Mouse (Mus musculus): ENCODE data around the gene Six3. TPM values are rescaled to one million over a fixed set of nuclear protein-coding genes. Genes with fewer than 3 reads are reported as not detected.

The Six3 gene
- not detected for total RNA-seq (2021)

GRCm38 (mm10) chr17:85613266-85613860 lies at the start of gene Six3:
Gene Six3 (plus strand): TSS chr17:85613608.
- DNase-seq, result no peak

GRCm38 (mm10) chr17:85564107-85564506 lies 49.3 kb upstream of the Six3 start:
- no peak for DNase-seq

GRCm38 (mm10) chr17:85574023-85574422 lies 39.4 kb upstream of the Six3 start:
- no peak for DNase-seq

GRCm38 (mm10) chr17:85578290-85578689 lies 35.1 kb upstream of the Six3 start:
- no peak for DNase-seq

- no peak for DNase-seq
Observed at GRCm38 (mm10) chr17:85579350-85579749, 34.1 kb upstream of the Six3 start.

- DNase-seq, result peak; percentile 23
Observed at GRCm38 (mm10) chr17:85580221-85580620, 33.2 kb upstream of the Six3 start.

- no peak for DNase-seq
Observed at GRCm38 (mm10) chr17:85584170-85584569, 29.2 kb upstream of the Six3 start.

GRCm38 (mm10) chr17:85584573-85584972 lies 28.8 kb upstream of the Six3 start:
- DNase-seq, result no peak

GRCm38 (mm10) chr17:85585779-85586178 lies 27.6 kb upstream of the Six3 start:
- DNase-seq, result no peak

GRCm38 (mm10) chr17:85591976-85592375 lies 21.4 kb upstream of the Six3 start:
- DNase-seq, result no peak

GRCm38 (mm10) chr17:85595853-85596252 lies 17.6 kb upstream of the Six3 start:
- DNase-seq, result no peak

- no peak for DNase-seq
Observed at GRCm38 (mm10) chr17:85596341-85596890, 17.0 kb upstream of the Six3 start.

- DNase-seq, result no peak
Observed at GRCm38 (mm10) chr17:85599520-85599919, 13.9 kb upstream of the Six3 start.

- no peak for DNase-seq
Observed at GRCm38 (mm10) chr17:85606463-85606862, 6.9 kb upstream of the Six3 start.

GRCm38 (mm10) chr17:85607556-85608365 lies 5.6 kb upstream of the Six3 start:
- no peak for DNase-seq

GRCm38 (mm10) chr17:85608366-85609093 lies 4.9 kb upstream of the Six3 start:
- no peak for DNase-seq

- DNase-seq, result no peak
Observed at GRCm38 (mm10) chr17:85609094-85609425, 4.3 kb upstream of the Six3 start.

- no peak for DNase-seq
Observed at GRCm38 (mm10) chr17:85609621-85610392, 3.6 kb upstream of the Six3 start.

GRCm38 (mm10) chr17:85610393-85611115 lies 2.9 kb upstream of the Six3 start:
- no peak for DNase-seq

GRCm38 (mm10) chr17:85611521-85612515 lies 1.6 kb upstream of the Six3 start:
- DNase-seq, result no peak
